Mouse (Mus musculus) testis, adult 2 months (tissue): ENCODE data around the gene Mrpl50.

Experiments
- CTCF ChIP-seq: fragments of 200-500 bp; IDR thresholded peaks from 2 replicates; pipeline ENCODE4 v1.5.1; 2012; ENCODE audit warnings: low read depth, mild to moderate bottlenecking, inconsistent platforms, low read length, moderate library complexity; ENCODE audit not compliant: control insufficient read depth, insufficient read depth, insufficient replicate concordance
- POLR2A ChIP-seq: fragments of 200-500 bp; IDR thresholded peaks from 2 replicates; pipeline ENCODE4 v1.6.1; 2012; ENCODE audit warnings: low read depth, mild to moderate bottlenecking, inconsistent platforms, low read length, moderate library complexity; ENCODE audit not compliant: control insufficient read depth

- no peak for TF ChIP-seq CTCF
- no peak for TF ChIP-seq POLR2A
Observed at GRCm38 (mm10) chr4:49546873-49547543, 26.1 kb upstream of the Mrpl50 start.
